Mouse (Mus musculus) liver, embryonic 11.5 days (tissue): ENCODE data around the gene Abcb1b. TPM values are rescaled to one million over a fixed set of nuclear protein-coding genes. Genes with fewer than 3 reads are reported as not detected.
"Not testable (repeated sequence)": the region's sequence is repeated elsewhere in the genome, so short reads cannot be mapped to it uniquely, and the experiment has no call there.

Source experiments
- ATAC-seq: fragments of 200-750 bp; cut with Nextera tagmentation; replicated peaks from 2 replicates; pipeline ENCODE4 v1.8.0; 2017; ENCODE audit warnings: moderate number of reproducible peaks, mild to moderate bottlenecking, moderate TSS enrichment, moderate library complexity; ENCODE audit not compliant: low FRiP score
- DNase-seq: peaks from one replicate; pipeline ENCODE4 v3.0.0-alpha.2; 2017; ENCODE audit warnings: low spot score
- H3K27ac ChIP-seq: fragments of 300-500 bp; sonication (generic); 2 replicates; pipeline ENCODE4 v1.5.1; 2014; ENCODE audit warnings: mild to moderate bottlenecking, low read depth, low read length, control low read depth
- H3K27me3 ChIP-seq: fragments of 300-500 bp; sonication (generic); replicated peaks from 2 replicates; pipeline ENCODE4 v1.6.1; 2014; ENCODE audit warnings: low read length, mixed read lengths; ENCODE audit not compliant: control insufficient read depth, insufficient read depth
- H3K36me3 ChIP-seq: fragments of 300-500 bp; sonication (generic); 2 replicates; pipeline ENCODE4 v1.6.1; 2014; ENCODE audit warnings: mild to moderate bottlenecking, low read length, moderate library complexity, mixed read lengths; ENCODE audit not compliant: control insufficient read depth, insufficient read depth
- H3K4me1 ChIP-seq: fragments of 300-500 bp; sonication (generic); replicated peaks from 2 replicates; pipeline ENCODE4 v1.6.1; 2014; ENCODE audit warnings: low read length, mixed read lengths; ENCODE audit not compliant: control insufficient read depth, insufficient read depth
- H3K4me2 ChIP-seq: fragments of 300-500 bp; sonication (generic); 2 replicates; pipeline ENCODE4 v1.6.1; 2014; ENCODE audit warnings: mild to moderate bottlenecking, control low read depth, moderate library complexity
- H3K4me3 ChIP-seq: fragments of 300-500 bp; sonication (generic); 2 replicates; pipeline ENCODE4 v1.5.1; 2014; ENCODE audit warnings: low read depth, low read length, control low read depth
- H3K9ac ChIP-seq: fragments of 300-500 bp; sonication (generic); 2 replicates; pipeline ENCODE4 v1.6.1; 2014; ENCODE audit warnings: low read depth, low read length, control low read depth
- H3K9me3 ChIP-seq: fragments of 300-500 bp; sonication (generic); 2 replicates; pipeline ENCODE4 v1.6.1; 2016; ENCODE audit warnings: low read length, inconsistent platforms, mixed read lengths; ENCODE audit not compliant: control insufficient read depth
- whole genome bisulfite sequencing: fragments of 180-500 bp; shearing (Covaris S2); extraction: QIAGEN DNeasy Blood & Tissue Kit; methylation state at CpG from one replicate; pipeline ENCODE4 v1.1.7; 2014; 5-methylcytosine and 5-hydroxymethylcytosine counted together
- polyA plus RNA-seq: library from polyadenylated mRNA; unstranded; fragments of >200 nt; fragmentation: Nextera tagmentation; extraction: Ambion mirVana; gene quantifications from 2 replicates; pipeline ENCODE4 v1.2.1, GENCODE M21; 2014

Abcb1b gene
- polyA plus RNA-seq, 1 experiment from 2014 or later = 0.55 TPM

DNA sequence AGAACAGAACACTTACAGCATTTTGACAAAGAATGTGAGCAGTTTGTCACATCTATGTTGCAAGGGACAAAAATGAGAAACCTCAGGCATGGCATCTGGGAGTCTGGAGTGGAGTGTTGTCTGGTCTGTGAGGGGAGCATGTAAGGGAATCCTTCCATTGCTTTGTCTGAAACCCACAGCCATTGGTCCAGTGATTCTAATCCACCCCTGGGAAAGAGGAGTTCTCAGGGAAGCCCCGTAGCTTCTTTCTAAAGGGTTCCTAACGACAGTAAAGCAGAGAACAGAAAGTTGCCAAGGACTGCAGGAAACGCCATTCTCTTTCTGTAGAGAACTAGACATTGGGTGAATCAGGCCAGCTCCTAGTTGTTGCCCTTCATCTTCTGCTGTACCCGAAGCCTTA, 52.9 kb downstream of the Abcb1b start:
- Histone ChIP-seq H3K4me2 (no peak overlapping the region), H3K9me3 (no peaks in the 10 kb centered on the region), H3K9ac (no peak overlapping the region), H3K4me1 (no peaks in the 10 kb centered on the region), H3K27ac (no peak overlapping the region), H3K36me3 (no peaks in the 10 kb centered on the region), H3K4me3 (no peak overlapping the region), H3K27me3 (no peaks in the 10 kb centered on the region)
- ATAC-seq (no peak), DNase-seq (no peak)
- 70% methylated on average over 4 of the region's 4 CpGs for WGBS

DNA sequence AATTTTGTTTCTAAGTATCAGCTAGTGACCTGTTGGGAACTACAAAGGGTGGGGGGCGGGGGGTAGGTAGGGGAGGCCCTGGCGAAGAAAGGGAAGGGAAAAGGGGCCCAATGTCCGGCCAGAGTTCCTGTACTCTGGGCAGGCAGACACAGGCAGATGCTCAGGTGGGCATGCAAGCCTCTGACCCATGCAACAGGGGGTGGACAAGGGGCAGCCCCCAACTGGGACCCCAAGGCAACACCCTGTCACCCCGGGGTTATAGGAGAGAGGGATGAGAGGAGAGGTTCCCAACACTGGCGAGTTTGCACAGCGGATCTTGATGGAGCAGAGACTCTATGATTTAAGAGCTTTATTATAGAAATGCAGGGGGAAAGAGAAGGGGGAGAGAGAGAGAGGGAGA, 59.3 kb downstream of the Abcb1b start:
- Histone ChIP-seq H3K4me1 (no peaks in the 10 kb centered on the region), H3K36me3 (no peaks in the 10 kb centered on the region), H3K27ac (no peak overlapping the region), H3K4me3 (no peak overlapping the region), H3K27me3 (no peaks in the 10 kb centered on the region), H3K9me3 (no peaks in the 10 kb centered on the region), H3K9ac (no peak overlapping the region), H3K4me2 (no peak overlapping the region)
- 67% methylated on average over 6 of the region's 6 CpGs for WGBS
- DNase-seq (no peak), ATAC-seq (no peak)

DNA sequence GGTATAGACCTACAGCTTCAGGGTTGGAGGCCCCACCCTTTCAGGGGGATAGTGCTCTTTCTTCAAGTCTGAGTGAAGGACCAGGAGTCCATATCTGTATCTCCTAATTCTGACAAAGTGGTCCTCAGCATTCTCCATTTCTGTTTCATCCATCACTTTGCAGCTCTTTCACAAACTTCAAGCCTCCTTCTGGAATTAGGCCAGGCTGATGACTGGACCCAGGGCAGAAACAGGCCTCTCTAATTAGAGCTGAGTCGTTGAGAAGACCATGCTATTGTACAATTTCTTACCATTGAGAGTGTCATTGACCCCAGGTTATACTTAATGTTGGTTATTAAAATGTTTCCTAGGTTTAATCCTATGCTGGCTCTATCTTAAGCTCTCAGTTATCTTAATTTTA, 63.9 kb downstream of the Abcb1b start:
- Histone ChIP-seq H3K9me3 (no peaks in the 10 kb centered on the region), H3K4me2 (no peak overlapping the region), H3K36me3 (no peaks in the 10 kb centered on the region), H3K27ac (no peak overlapping the region), H3K4me3 (no peak overlapping the region), H3K27me3 (no peaks in the 10 kb centered on the region), H3K9ac (no peak overlapping the region), H3K4me1 (no peaks in the 10 kb centered on the region)
- DNase-seq (no peak), ATAC-seq (no peak)
- WGBS = 61% methylated on average over 1 of the region's 1 CpGs

DNA sequence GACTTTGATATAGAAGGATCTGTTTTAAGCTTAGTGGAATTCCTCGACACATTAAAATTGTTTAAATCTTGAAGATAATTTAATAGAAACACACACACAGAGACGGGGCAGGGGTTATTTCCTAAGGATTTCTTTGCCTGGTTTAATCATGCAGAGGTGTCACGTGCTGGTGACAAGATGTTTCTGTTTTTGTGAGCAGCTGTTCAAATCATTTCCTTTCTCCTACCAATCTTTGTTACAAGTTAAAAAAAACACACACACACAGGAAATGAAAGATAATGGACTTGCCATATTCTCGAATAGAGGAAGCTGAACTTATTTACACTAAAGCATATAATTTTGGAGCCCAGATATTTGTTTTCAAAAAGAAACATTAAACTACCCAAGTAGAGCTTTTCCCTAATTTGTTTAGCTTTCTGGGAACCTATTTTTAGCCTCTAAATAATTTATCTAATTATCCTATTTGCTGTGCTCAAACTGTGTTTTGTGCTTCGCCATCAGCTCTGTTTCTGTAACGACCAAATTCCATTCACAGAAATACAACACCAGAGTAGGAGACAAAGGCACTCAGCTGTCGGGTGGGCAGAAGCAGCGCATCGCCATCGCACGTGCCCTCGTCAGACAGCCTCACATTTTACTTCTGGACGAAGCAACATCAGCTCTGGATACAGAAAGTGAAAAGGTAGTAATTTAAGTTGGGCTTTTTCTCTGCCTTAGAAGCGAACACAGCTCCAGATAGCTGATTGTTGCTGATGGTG, 65.8 kb downstream of the Abcb1b start:
- Histone ChIP-seq H3K4me3 (no peak overlapping the region), H3K9me3 (no peaks in the 10 kb centered on the region), H3K9ac (no peak overlapping the region), H3K4me1 (no peaks in the 10 kb centered on the region), H3K4me2 (no peak overlapping the region), H3K27me3 (no peaks in the 10 kb centered on the region), H3K36me3 (no peaks in the 10 kb centered on the region), H3K27ac (no peak overlapping the region)
- 66% methylated on average over 14 of the region's 14 CpGs for WGBS
- DNase-seq (no peak), ATAC-seq (no peak)

DNA sequence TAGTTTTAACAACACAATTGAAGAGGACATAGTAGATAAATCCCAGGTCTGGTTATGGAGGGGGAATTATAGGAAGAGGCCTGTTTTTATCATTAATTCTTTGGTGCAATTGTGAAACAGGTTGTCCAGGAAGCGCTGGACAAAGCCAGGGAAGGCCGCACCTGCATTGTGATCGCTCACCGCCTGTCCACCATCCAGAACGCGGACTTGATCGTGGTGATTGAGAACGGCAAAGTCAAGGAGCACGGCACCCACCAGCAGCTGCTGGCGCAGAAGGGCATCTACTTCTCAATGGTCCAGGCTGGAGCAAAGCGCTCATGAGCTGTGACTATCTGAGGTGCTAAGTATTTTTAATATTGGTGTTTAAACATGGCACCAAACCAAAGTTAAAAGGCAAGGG, 67.7 kb downstream of the Abcb1b start:
- H3K27me3 ChIP-seq, H3K4me2 ChIP-seq, H3K4me1 ChIP-seq, H3K27ac ChIP-seq, DNase-seq, H3K9me3 ChIP-seq, H3K9ac ChIP-seq, ATAC-seq, H3K4me3 ChIP-seq, H3K36me3 ChIP-seq: not testable (repeated sequence)
- 91% methylated on average over 11 of the region's 11 CpGs for WGBS

DNA sequence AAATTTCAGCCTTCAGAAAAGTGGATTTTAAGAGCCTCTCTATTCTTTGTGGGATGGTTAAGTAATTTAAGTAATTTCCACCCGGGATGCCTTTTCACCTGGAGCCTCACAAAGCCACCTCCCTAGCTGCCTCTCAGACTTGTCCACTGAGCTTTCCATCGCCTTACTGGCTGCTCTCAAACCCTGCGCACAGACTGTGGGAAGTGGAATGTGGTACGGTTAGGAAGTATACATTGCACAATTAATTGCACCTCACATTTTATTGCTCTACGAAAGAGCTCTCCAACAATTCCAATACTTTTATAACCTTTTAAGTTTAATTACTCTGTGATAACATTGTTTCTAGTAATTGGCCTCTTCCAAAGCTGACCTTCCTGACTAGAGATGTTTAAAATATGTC, 68.4 kb downstream of the Abcb1b start:
- Histone ChIP-seq H3K9me3 (no peaks in the 10 kb centered on the region), H3K4me2 (no peak overlapping the region), H3K36me3 (no peaks in the 10 kb centered on the region), H3K4me3 (no peak overlapping the region), H3K27ac (no peak overlapping the region), H3K4me1 (no peaks in the 10 kb centered on the region), H3K9ac (no peak overlapping the region), H3K27me3 (no peaks in the 10 kb centered on the region)
- ATAC-seq (no peak), DNase-seq (no peak)
- WGBS = 84% methylated on average over 5 of the region's 5 CpGs

DNA sequence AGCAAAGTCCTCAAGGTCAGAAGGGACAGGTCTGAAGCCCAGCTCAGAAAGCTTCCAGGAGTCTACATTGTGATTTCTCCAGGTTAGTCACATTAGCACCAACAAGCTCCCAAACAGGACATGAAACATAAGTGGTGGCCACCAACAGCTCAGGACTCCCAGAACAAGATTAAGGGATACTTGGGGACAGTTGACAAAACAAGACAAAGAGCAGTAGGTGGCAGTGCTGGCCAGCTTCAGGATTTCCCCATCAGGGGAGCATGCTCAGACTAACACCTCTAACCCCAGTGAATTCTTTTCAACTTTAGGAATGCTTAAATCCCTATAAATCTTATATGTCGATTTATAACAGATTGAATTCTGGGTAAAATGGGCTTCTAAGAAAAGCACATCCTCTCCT, 70.1 kb downstream of the Abcb1b start:
- H3K36me3 ChIP-seq = no peaks in the 10 kb centered on the region
- H3K4me3 ChIP-seq = no peak overlapping the region
- WGBS = 24% methylated on average over 1 of the region's 1 CpGs
- no peak overlapping the region for H3K9ac ChIP-seq
- no peaks in the 10 kb centered on the region for H3K4me1 ChIP-seq
- no peak for DNase-seq
- H3K27me3 ChIP-seq = no peaks in the 10 kb centered on the region
- no peak overlapping the region for H3K27ac ChIP-seq
- peak; percentile 77; the same call in 1 of the 2 replicates for ATAC-seq
- no peaks in the 10 kb centered on the region for H3K9me3 ChIP-seq
- H3K4me2 ChIP-seq = no peak overlapping the region

DNA sequence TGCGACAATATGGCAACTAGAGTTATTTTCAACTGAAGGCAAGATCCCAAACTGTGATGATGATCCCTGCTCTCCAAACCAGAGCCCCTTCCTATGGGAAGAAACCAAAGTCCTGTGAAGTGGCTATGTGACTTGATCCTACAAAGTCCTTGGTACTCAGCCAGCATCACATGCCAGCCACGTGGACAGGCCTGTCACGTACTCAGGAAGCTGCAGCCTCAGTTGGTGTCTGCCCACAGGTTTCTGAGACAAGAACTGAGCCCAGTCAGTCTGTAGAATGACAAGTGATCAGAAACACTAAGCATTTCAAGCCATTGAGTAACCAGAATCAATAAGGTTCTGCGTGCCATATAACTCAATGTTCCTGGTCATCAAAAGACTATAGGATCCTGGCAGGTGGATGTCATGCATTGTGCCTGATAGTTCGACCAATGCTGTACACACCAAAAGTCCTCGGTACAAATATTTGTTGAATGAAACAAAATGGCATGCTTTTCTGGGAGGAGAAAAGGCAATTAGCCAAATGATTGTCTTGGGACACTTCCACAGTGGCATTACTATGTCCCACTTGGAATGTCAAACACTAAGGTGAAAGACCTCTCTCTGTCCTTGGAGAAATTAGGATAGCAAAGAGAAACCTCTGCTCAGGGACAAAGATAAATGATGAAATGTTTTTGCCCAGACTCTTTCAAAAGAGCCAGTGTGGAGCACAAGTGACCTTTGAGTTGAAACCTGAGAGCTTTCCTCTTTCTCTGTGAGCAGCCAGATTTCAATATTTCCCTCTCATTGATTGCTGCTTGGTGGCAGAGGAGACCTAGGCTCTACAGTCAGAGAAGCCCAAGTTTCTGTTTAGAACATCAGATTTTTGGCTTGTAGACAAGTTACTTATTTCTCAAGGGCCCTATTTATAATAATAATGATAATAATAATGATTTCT, 75.3 kb downstream of the Abcb1b start:
- Histone ChIP-seq H3K4me1 (no peaks in the 10 kb centered on the region), H3K27ac (no peak overlapping the region), H3K9me3 (no peaks in the 10 kb centered on the region), H3K36me3 (no peaks in the 10 kb centered on the region), H3K4me3 (no peak overlapping the region), H3K9ac (no peak overlapping the region), H3K4me2 (no peak overlapping the region), H3K27me3 (no peaks in the 10 kb centered on the region)
- DNase-seq (no peak), ATAC-seq (no peak)
- WGBS = 71% methylated on average over 6 of the region's 6 CpGs
